Mouse (Mus musculus) heart, embryonic 12.5 days (tissue): Measurements from ENCODE around the gene Birc7. TPM values are rescaled to one million over a fixed set of nuclear protein-coding genes. Genes with fewer than 3 reads are reported as not detected.

Experiments used
- microRNA-seq: library from miRNA; unstranded; fragments of <30 nt; microRNA quantifications from one replicate; pipeline ENCODE4, GENCODE M21; 2017
- polyA plus RNA-seq: library from polyadenylated mRNA; unstranded; fragments of >200 nt; fragmentation: Nextera tagmentation; extraction: Ambion mirVana; gene quantifications from 2 replicates; pipeline ENCODE4 v1.2.1, GENCODE M21; 2016

The Birc7 gene
- polyA plus RNA-seq, 1 experiment from 2014 or later = 0.46 TPM

Small RNA genes within 50 kb of the gene (microRNA-seq; reads per million reads assigned to microRNA genes)
- gene Mir124a-3 = not detected

Other genes starting within 250 kb of the Birc7 start
- 23.6 and 24.2 TPM in 2 replicates for gene Dido1, start 219.0 kb upstream of the Birc7 start, polyA plus RNA-seq
- 45.3 and 47.8 TPM in 2 replicates for gene Gid8, start 218.9 kb upstream of the Birc7 start, polyA plus RNA-seq
- 0.59 and 0.69 TPM in 2 replicates for gene Slc17a9, start 203.8 kb upstream of the Birc7 start, polyA plus RNA-seq
- not detected in 2 replicates for gene Bhlhe23, start 152.1 kb upstream of the Birc7 start, polyA plus RNA-seq
- gene Ythdf1, start 8.1 kb upstream of the Birc7 start, polyA plus RNA-seq = 44.9 and 47.0 TPM in 2 replicates
- gene Nkain4, start 25.7 kb downstream of the Birc7 start, polyA plus RNA-seq = 36.1 and 37.1 TPM in 2 replicates
- 87.0 and 88.0 TPM in 2 replicates for gene Arfgap1, start 38.2 kb downstream of the Birc7 start, polyA plus RNA-seq
- gene Col20a1, start 57.5 kb downstream of the Birc7 start, polyA plus RNA-seq = 0.20 and 0.23 TPM in 2 replicates
- gene Chrna4, start 114.5 kb downstream of the Birc7 start, polyA plus RNA-seq = 0.19 and 0.31 TPM in 2 replicates
- gene Kcnq2, start 206.3 kb downstream of the Birc7 start, polyA plus RNA-seq = 0.11 TPM in 1 of 2 replicates, not detected in the other
- gene Eef1a2, start 228.0 kb downstream of the Birc7 start, polyA plus RNA-seq = 7.7 and 7.9 TPM in 2 replicates